In genomic region chr10:26377332-26377602, GRCm38 (mm10) we compare ENCODE assay signal across 15 mouse cellular contexts.
"Had no signal": no experiment of that assay in that cellular context is flagged by ENCODE, and none has a peak within 500 bp of the region (broad histone marks: within the 10 kb centered on the region; RNA-seq: fewer than 3 reads in every experiment).

No protein-coding gene starts in this region.

- H3K9me3 ChIP-seq: kidney, embryonic 15.5 days; liver, embryonic 12.5 days; liver, embryonic 15.5 days; lung, embryonic 15.5 days; megakaryocyte, embryonic 14.5 days had no signal

- H3K36me3 ChIP-seq: kidney, embryonic 15.5 days; liver, embryonic 12.5 days; liver, embryonic 15.5 days; lung, embryonic 15.5 days had no signal

- ATAC-seq: liver, embryonic 12.5 days had no signal

- H3K9ac ChIP-seq: kidney, embryonic 15.5 days; liver, embryonic 12.5 days; liver, embryonic 15.5 days; lung, embryonic 15.5 days had no signal

- H3K4me3 ChIP-seq: left cerebral cortex, adult 2 months had no signal

- DNase-seq: kidney, adult 11 months; kidney, adult 8-10 months; kidney, postnatal 10 days; kidney, postnatal 36 days; layer of hippocampus, postnatal 36 days; liver; lung, adult 18-20 months; lung, postnatal 10 days; thymus, adult 18-20 months had no signal

- H3K27me3 ChIP-seq: kidney, embryonic 15.5 days; lung, embryonic 15.5 days; megakaryocyte, embryonic 14.5 days had no signal

- H3K27ac ChIP-seq: kidney, embryonic 15.5 days; left cerebral cortex, adult 2 months; liver, embryonic 12.5 days; liver, embryonic 15.5 days; lung, embryonic 15.5 days had no signal
